Mouse (Mus musculus) adrenal gland, adult 18-20 months (tissue): ENCODE measurements around the gene Tmbim1. TPM values are rescaled to one million over a fixed set of nuclear protein-coding genes. Genes with fewer than 3 reads are reported as not detected.

Source experiments
- DNase-seq, 2 experiments: peaks; one replicate each; pipeline ENCODE4 v3.0.0; 2021 to 2022; ENCODE audit warnings: low spot score in 2 of 2
- total RNA-seq, 2 experiments: library from RNA; stranded (reverse); gene quantifications; 1 replicate in 1 of 2; 2 replicates in 1 of 2; pipeline ENCODE4 v1.2.3; 2021

The Tmbim1 gene
- total RNA-seq, 2 experiments from 2014 or later: 106 to 113 TPM

DNA sequence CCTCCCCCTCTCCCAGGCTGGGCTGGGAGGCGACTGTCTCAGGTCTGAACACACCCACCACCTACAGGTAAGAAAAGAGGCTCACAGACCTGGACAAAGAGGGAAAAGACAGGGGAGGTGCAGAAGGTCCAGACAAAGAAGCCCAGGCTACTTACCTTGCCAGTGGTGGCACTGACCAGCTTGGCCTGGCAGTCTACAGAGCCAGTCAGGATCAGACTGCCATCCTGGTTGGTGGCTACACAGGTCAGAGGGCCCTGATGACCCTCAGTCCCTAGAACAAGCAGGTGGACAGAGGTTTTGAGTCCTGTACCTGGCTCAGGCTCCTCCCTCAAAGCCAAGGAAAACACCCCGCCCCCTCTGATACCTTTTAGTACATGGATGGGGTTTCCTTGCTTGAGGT is 24.1 kb downstream of the Tmbim1 start:
- no peak for DNase-seq

- DNase-seq: no peak
These were observed 24.7 kb downstream of the Tmbim1 start for GRCm38 (mm10) chr1:74280591-74281325.

- no peak for DNase-seq
These were observed 26.4 kb downstream of the Tmbim1 start for GRCm38 (mm10) chr1:74278988-74279387.

DNA sequence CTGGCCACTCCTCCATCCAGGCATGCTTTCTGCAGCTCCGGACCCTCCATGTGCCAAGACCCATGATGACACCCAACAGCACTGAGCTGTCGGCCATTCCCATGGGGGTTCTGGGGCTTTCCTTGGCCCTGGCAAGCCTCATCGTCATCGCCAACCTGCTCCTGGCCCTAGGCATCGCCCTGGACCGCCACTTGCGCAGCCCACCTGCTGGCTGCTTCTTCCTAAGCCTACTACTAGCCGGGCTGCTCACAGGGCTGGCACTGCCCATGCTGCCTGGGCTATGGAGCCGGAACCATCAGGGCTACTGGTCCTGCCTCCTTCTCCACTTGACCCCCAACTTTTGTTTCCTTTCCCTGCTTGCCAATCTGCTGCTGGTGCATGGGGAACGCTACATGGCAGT is 26.9 kb downstream of the Tmbim1 start, which contains the start of gene Gpbar1:
Gene Gpbar1, plus strand, starts transcription at position 13 of the 400 bp plus-strand sequence.
- no peak for DNase-seq

GRCm38 (mm10) chr1:74277883-74278537 is 27.4 kb downstream of the Tmbim1 start:
- DNase-seq: no peak

GRCm38 (mm10) chr1:74277041-74277440 is 28.4 kb downstream of the Tmbim1 start:
- no peak for DNase-seq

DNA sequence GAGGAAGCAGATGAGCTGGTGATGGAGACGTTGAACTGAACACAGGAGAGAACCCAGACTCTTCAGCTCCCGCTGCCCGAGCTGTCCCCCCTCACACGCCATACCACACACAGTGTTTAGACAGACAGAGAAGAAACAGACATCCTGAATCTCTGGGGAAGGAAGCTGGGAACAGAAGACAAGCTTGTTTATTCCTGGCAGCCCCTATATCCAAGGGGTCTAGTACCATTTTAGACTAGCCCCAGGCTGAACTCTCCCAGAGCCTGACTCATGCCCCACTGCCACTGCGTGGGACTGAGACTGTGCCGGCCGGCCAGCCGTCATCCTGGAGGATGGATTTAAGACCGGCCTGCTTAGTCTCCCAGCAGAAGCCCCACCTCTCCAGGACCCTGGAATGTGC is 30.4 kb downstream of the Tmbim1 start:
- DNase-seq: no peak

DNA sequence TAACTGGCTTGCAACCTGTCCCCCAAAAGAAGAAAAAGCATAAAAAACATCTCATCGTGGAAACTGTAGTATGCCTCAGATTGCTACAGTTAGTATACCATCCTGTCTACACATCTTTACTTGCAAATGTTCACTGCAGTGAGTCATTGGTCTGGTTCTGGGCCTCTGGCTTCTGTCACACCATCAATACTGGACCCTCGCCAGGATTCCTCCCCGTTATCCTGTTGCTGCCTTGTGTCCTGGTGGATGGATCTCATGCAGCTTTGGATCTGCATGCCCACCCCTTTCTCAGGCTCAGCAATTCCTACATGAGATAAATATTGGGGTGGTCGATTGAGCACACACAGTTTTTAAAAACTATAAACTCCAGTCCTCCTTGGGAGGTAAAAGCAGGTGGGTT is 33.8 kb downstream of the Tmbim1 start:
- no peak for DNase-seq

- DNase-seq: no peak
These were observed 36.7 kb downstream of the Tmbim1 start for GRCm38 (mm10) chr1:74268750-74269149.

DNA sequence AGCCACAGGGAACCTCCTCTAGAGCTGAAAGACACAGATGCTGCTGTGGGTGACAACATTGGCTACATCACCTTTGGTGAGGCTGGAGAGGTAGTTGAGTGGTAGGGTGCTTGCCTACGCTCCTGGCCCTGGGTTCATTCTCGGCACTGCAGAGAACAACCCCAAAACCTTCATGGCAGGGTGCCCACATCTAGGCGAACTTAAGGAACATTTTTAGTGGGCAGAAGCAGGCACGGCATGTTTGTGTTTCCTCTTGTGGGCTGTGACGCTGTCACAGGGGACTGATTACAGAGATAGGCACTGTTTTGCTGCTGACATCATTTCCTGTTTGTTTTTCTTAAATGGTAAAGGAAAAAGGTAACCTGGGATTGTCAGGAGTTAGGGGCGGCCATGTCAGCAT is 42.9 kb downstream of the Tmbim1 start:
- DNase-seq: no peak

DNA sequence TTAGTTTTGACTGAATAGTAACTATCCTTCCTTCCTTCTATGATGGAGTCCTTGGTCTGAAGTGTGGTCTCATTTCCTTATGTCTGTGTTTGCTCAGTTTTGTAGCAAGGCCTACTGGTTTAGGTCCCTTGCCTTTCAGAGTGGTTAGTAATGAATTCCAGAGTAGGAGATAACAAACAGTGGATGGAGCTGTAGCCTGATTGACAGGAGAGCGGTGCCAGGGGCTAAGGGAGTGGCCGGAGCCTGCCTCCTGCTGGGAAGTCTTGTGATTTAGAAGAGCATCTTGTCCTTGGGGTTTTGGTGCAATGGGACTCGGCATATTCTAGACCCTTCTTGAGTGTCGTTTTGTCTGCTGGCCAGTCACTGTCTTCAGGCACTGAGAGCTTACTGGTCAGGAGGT is 48.6 kb downstream of the Tmbim1 start:
- no peak for DNase-seq

GRCm38 (mm10) chr1:74255704-74256345 is 49.6 kb downstream of the Tmbim1 start:
- no peak for DNase-seq

DNA sequence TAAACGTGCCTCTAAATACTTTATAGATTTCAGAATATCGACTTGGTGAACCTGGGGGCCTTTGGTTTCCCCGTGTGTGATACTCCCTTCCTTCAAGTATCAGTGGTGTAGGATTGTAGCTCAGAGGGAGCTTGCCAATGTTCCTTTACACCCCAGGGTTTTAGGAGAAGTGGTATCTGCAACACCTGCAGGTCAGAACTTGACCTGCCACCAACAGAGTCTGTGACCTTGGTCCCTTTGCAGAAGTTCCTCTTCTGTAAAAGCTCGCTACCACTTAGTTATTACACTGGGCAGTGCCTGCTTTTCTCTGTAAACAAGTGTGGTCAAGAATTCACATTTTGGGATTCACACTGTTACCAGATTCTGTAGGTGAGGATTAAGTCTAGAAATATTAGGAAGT is 55.3 kb downstream of the Tmbim1 start:
- DNase-seq: no peak

- no peak for DNase-seq
These were observed 56.0 kb downstream of the Tmbim1 start for GRCm38 (mm10) chr1:74249331-74249980.

GRCm38 (mm10) chr1:74248799-74249198 is 56.6 kb downstream of the Tmbim1 start:
- no peak for DNase-seq

- no peak for DNase-seq
These were observed 59.9 kb downstream of the Tmbim1 start for GRCm38 (mm10) chr1:74245525-74245924.

DNA sequence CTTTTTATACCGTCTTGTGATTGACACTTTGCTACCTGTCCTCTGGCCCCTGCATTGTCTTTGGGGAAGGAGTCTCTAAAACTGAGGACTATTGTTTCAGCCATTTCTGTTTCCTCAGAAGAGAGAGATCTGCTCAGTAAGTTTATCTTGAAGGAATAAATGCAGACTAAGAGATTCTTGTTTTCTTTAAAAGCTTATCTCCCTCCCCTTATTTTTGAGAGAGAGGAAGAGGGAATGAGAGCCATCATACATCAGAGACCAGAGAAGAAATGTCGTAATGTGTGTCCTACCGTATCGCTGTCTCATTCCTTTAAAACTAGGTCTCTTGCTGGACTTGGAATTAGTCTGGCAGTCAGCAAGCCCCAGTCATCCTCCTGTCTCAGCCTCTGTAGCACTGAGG is 64.6 kb downstream of the Tmbim1 start:
- DNase-seq: no peak

GRCm38 (mm10) chr1:74240311-74240710 is 65.1 kb downstream of the Tmbim1 start:
- DNase-seq: no peak

DNA sequence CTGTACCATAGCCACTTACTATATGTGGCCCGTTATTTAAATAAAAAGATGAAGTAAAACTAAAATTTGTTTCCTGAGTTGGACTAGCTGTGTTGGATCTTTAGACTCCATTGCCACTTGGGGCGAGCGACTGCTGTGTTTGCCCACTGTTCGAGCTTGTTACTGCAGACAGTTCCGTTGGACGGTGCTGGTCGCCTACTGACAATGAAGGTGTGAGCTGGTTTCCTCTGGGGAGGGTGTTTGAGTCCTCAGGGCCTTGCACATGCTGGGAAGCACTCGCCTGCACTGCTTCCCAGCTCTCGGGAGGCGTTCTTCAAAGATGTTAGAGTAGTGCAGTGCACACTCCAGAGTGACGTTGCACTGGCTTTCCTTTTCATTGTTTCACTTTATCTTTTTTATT is 65.8 kb downstream of the Tmbim1 start:
- DNase-seq: no peak

DNA sequence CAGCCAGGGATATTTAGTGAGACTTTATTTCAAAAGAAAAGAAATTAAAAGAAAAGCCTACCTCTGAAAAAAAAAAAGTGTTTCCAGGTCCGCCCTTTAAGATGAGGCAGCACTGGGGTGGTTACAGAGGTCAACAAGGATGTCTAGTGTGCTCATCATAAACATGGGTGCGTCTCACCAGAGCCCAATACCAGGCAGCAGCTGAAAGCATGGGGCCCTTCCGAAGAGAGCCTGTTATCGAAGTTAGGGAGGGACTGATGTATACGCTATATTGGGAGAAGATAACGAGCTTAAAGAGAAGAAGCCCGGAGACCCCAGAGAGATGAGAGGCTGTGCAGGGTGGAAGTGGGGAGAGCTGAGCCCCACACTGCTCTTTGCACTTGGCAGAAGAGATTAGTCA is 66.3 kb downstream of the Tmbim1 start:
- no peak for DNase-seq
